Mouse (Mus musculus) heart, embryonic 11.5 days (tissue): ENCODE measurements around the gene Kcnd2. TPM values are rescaled to one million over a fixed set of nuclear protein-coding genes. Genes with fewer than 3 reads are reported as not detected.

Experiments
- ATAC-seq: fragments of 200-750 bp; cut with Nextera tagmentation; replicated peaks from 2 replicates; pipeline ENCODE4 v1.8.0; 2017; ENCODE audit warnings: moderate library complexity; ENCODE audit not compliant: insufficient number of reproducible peaks, low FRiP score, low TSS enrichment
- H3K27ac ChIP-seq: fragments of 300-500 bp; sonication (generic); 2 replicates; pipeline ENCODE4 v1.5.1; 2014; ENCODE audit warnings: mild to moderate bottlenecking, low read depth, low read length
- H3K27me3 ChIP-seq: fragments of 300-500 bp; sonication (generic); 2 replicates; pipeline ENCODE4 v1.6.1; 2014; ENCODE audit warnings: mild to moderate bottlenecking, low read length, mixed read lengths; ENCODE audit not compliant: control insufficient read depth, insufficient read depth
- H3K36me3 ChIP-seq: fragments of 300-500 bp; sonication (generic); 2 replicates; pipeline ENCODE4 v1.6.1; 2014; ENCODE audit warnings: mild to moderate bottlenecking, low read length, moderate library complexity, mixed read lengths; ENCODE audit not compliant: control insufficient read depth, insufficient read depth
- H3K4me1 ChIP-seq: fragments of 300-500 bp; sonication (generic); 2 replicates; pipeline ENCODE4 v1.6.1; 2014; ENCODE audit warnings: low read length; ENCODE audit not compliant: control insufficient read depth, insufficient read depth
- H3K4me2 ChIP-seq: fragments of 300-500 bp; sonication (generic); 2 replicates; pipeline ENCODE4 v1.6.1; 2014; ENCODE audit warnings: mild to moderate bottlenecking, moderate library complexity
- H3K4me3 ChIP-seq: fragments of 300-500 bp; sonication (generic); 2 replicates; pipeline ENCODE4 v1.5.1; 2014; ENCODE audit warnings: low read depth, low read length
- H3K9ac ChIP-seq: fragments of 300-500 bp; sonication (generic); 2 replicates; pipeline ENCODE4 v1.6.1; 2014; ENCODE audit warnings: mild to moderate bottlenecking, low read depth, low read length, moderate library complexity
- H3K9me3 ChIP-seq: fragments of 300-500 bp; sonication (generic); replicated peaks from 2 replicates; pipeline ENCODE4 v1.6.1; 2016; ENCODE audit warnings: low read length; ENCODE audit not compliant: control insufficient read depth
- WGBS: fragments of 180-500 bp; shearing (Covaris S2); extraction: QIAGEN DNeasy Blood & Tissue Kit; methylation state at CpG from one replicate; pipeline ENCODE4 v1.1.7; 2014; ENCODE audit not compliant: insufficient replicate concordance; 5-methylcytosine and 5-hydroxymethylcytosine counted together
- polyA plus RNA-seq: library from polyadenylated mRNA; unstranded; fragments of >200 nt; fragmentation: Nextera tagmentation; extraction: Ambion mirVana; gene quantifications from 2 replicates; pipeline ENCODE4 v1.2.1, GENCODE M21; 2014

The Kcnd2 gene
- polyA plus RNA-seq, 1 experiment from 2014 or later, result 1.9 TPM

DNA sequence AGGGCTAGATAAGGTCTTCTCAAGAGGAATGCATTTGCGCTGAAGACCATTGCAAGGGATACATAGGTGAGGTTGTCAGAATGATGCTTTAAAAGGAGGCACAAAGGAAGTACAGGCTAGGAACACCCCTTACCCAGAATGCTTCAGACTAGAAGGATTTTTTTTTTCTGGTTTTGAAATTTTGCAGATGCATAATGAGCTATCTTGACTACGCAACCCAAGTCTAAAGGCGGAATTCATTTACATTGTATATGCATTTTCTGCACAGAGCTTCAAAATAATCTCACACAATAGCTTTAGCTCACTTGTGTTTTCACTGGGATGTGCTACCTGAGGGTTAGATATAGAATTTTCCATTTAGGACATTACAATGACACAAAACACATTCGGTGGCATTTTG lies 10.8 kb downstream of the Kcnd2 start:
- 88% methylated on average over 4 of the region's 4 CpGs for WGBS
- no peak overlapping the region for H3K4me3 ChIP-seq

GRCm38 (mm10) chr6:21259031-21259430 lies 43.7 kb downstream of the Kcnd2 start:
- Histone ChIP-seq H3K36me3 (no peaks in the 10 kb centered on the region), H3K4me2 (no peak overlapping the region), H3K4me3 (no peak overlapping the region), H3K9ac (no peak overlapping the region), H3K4me1 (no peaks in the 10 kb centered on the region), H3K9me3 (no peaks in the 10 kb centered on the region), H3K27me3 (no peaks in the 10 kb centered on the region), H3K27ac (no peak overlapping the region)
- 62% methylated on average over 5 of the region's 5 CpGs for WGBS
- ATAC-seq, result no peak

More for the DNA sequence above, 10.8 kb downstream of the Kcnd2 start:
- Histone ChIP-seq H3K9ac (no peak overlapping the region), H3K9me3 (no peaks in the 10 kb centered on the region), H3K27ac (no peak overlapping the region), H3K27me3 (no peaks in the 10 kb centered on the region), H3K36me3 (no peaks in the 10 kb centered on the region), H3K4me2 (no peak overlapping the region), H3K4me1 (no peaks in the 10 kb centered on the region)
- no peak for ATAC-seq

DNA sequence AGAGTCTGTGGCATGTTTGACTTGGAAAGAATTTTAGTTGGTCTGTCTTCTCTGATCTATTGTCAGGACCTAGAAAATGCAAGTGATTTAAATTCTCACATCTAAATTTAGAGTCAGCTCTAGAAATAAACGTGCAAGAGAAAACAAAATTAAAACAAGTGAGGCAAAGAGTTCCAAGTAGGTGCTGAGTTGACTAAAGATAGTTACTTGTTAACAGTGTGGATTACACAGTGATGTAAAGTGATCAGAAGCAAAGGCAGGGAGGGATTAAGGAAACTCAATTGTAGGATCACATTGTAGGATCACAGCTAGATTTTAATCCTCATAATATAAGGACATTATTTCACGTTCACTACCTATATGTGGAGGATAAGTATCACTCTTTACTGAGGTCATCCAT lies 52.6 kb downstream of the Kcnd2 start:
- Histone ChIP-seq H3K4me2 (no peak overlapping the region), H3K27ac (no peak overlapping the region), H3K9ac (no peak overlapping the region), H3K27me3 (no peaks in the 10 kb centered on the region), H3K36me3 (no peaks in the 10 kb centered on the region), H3K4me3 (no peak overlapping the region), H3K4me1 (no peaks in the 10 kb centered on the region), H3K9me3 (no peaks in the 10 kb centered on the region)
- ATAC-seq, result no peak; the same call in 1 of the 2 replicates
- WGBS, result 32% methylated on average over 2 of the region's 2 CpGs

DNA sequence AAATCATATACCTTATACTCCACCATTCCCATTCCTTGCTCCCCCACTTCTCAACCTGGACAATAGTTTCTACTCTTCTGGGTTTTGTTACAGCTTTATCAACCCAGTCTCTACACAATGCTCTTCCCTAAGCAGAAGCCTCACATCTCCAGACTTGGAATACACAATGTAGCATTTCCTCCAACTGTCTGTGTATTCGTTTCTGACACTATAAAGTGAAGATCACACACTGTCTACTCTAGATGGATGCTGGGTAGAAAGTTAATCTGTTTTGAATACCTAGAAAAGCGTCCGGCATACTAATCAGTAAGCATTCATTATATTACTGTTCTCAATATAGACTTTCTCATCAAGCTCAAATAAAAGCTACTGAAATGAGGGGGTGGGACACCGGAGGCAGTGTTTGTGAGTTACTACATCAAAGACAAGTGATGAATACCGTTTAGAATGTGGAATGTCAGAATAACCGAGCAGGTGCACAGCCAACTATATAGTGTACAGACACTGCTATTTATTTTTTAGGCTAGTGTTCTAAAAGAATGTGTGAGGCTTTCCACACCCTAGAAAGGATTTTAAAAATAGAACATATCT lies 62.1 kb downstream of the Kcnd2 start:
- Histone ChIP-seq H3K9me3 (no peaks in the 10 kb centered on the region), H3K4me2 (no peak overlapping the region), H3K4me1 (no peaks in the 10 kb centered on the region), H3K27me3 (no peaks in the 10 kb centered on the region), H3K27ac (no peak overlapping the region), H3K9ac (no peak overlapping the region), H3K4me3 (no peak overlapping the region), H3K36me3 (no peaks in the 10 kb centered on the region)
- ATAC-seq, result no peak
- WGBS, result 67% methylated on average over 6 of the region's 6 CpGs

DNA sequence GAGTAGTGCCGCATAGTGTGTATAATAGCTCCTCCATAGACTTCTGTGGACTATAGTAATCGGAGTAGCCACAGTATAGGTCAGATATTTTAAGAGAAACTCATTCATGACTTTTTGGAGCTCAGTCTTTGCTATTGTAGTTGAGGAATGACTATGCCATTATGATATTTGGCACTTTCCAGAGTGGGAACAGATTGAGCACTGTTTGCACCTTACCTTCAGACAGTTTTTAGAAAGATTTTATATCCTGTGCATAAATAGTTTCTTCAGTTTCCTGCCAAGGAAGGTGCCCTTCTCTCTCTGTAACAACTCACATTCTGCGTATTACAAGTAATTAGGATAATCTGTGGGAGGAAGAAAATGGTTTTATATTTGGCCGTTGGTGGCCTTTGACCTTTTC lies 89.6 kb downstream of the Kcnd2 start:
- ATAC-seq, result no peak
- no peaks in the 10 kb centered on the region for H3K9me3 ChIP-seq
- no peaks in the 10 kb centered on the region for H3K4me1 ChIP-seq
- H3K9ac ChIP-seq, result no peak overlapping the region
- H3K36me3 ChIP-seq, result no peaks in the 10 kb centered on the region
- no peaks in the 10 kb centered on the region for H3K27me3 ChIP-seq
- no peak overlapping the region for H3K4me3 ChIP-seq
- H3K27ac ChIP-seq, result no peak overlapping the region
- WGBS, result 87% methylated on average over 4 of the region's 4 CpGs
- no peak overlapping the region for H3K4me2 ChIP-seq

- no peak overlapping the region for H3K9ac ChIP-seq
- H3K4me1 ChIP-seq, result no peaks in the 10 kb centered on the region
- WGBS, result 76% methylated on average over 3 of the region's 3 CpGs
- H3K36me3 ChIP-seq, result no peaks in the 10 kb centered on the region
- H3K27ac ChIP-seq, result no peak overlapping the region
- ATAC-seq, result no peak
- H3K9me3 ChIP-seq, result no peaks in the 10 kb centered on the region
- no peak overlapping the region for H3K4me2 ChIP-seq
- H3K27me3 ChIP-seq, result no peaks in the 10 kb centered on the region
- no peak overlapping the region for H3K4me3 ChIP-seq
Measured at GRCm38 (mm10) chr6:21310159-21310558, 94.9 kb downstream of the Kcnd2 start.

DNA sequence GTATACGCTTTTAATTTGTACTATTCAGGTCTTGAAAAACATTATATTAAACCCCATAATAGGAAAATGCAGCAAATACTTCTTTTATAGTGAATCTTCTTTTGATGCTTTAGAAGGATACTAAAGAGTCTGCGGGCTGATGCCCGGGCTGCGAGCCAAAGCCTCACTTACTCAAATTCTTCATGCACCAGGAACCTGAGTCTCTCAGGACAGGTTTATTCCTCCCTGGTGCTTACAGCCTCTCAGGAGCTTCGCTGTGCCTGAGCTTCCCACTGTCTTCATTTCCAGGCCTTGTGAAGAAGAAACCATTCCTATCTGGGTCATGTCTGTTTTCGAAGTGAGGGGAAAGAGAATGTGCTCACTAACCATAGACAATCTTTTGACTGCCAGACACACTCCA lies 106.1 kb downstream of the Kcnd2 start:
- ATAC-seq, result no peak
- 84% methylated on average over 6 of the region's 6 CpGs for WGBS

DNA sequence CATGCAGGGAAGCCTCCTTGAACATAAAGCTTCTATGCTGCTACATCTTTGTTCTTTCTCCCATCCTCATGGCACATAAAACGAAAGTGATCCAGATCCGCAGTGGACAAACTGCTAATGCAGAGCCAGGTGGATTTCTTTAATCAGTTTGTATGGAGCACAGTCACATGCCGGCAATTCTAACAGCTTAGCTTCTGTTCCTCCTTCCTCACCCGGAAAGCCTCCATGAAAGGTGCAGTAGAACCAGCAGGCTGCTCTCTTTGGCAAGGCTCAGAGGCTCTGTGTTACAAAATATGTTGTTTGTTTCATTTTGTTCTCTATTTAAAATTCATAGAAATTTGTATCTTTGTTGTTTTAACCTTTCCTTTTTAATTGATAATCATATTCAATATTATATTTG lies 106.9 kb downstream of the Kcnd2 start:
- Histone ChIP-seq H3K4me3 (no peak overlapping the region), H3K27me3 (no peaks in the 10 kb centered on the region), H3K4me2 (no peak overlapping the region), H3K27ac (no peak overlapping the region), H3K9me3 (no peaks in the 10 kb centered on the region), H3K9ac (no peak overlapping the region), H3K4me1 (no peaks in the 10 kb centered on the region), H3K36me3 (no peaks in the 10 kb centered on the region)
- ATAC-seq, result no peak
- 78% methylated on average over 4 of the region's 4 CpGs for WGBS

More for the DNA sequence above, 106.1 kb downstream of the Kcnd2 start:
- no peak overlapping the region for H3K27ac ChIP-seq
- H3K4me1 ChIP-seq, result no peaks in the 10 kb centered on the region
- H3K4me3 ChIP-seq, result no peak overlapping the region
- no peaks in the 10 kb centered on the region for H3K27me3 ChIP-seq
- no peak overlapping the region for H3K4me2 ChIP-seq
- no peaks in the 10 kb centered on the region for H3K36me3 ChIP-seq
- H3K9ac ChIP-seq, result no peak overlapping the region
- H3K9me3 ChIP-seq, result no peaks in the 10 kb centered on the region

GRCm38 (mm10) chr6:21325251-21325650 lies 109.9 kb downstream of the Kcnd2 start:
- Histone ChIP-seq H3K9me3 (no peaks in the 10 kb centered on the region), H3K4me2 (no peak overlapping the region), H3K4me1 (no peaks in the 10 kb centered on the region), H3K36me3 (no peaks in the 10 kb centered on the region), H3K4me3 (no peak overlapping the region), H3K27ac (no peak overlapping the region), H3K27me3 (no peaks in the 10 kb centered on the region), H3K9ac (no peak overlapping the region)
- ATAC-seq, result no peak
- 14% methylated on average over 1 of the region's 1 CpGs for WGBS
